Mouse (Mus musculus): ENCODE data around the gene Arpc5. TPM values are rescaled to one million over a fixed set of nuclear protein-coding genes. Genes with fewer than 3 reads are reported as not detected.
A peak's percentile ranks its signal among the peaks of the same experiment; 100 is the strongest.
"Not testable (repeated sequence)": the region's sequence is repeated elsewhere in the genome, so short reads cannot be mapped to it uniquely, and the experiment has no call there.

Gene Arpc5
- polyA plus RNA-seq, 1 experiment from 2014 or later: 127 TPM

DNA sequence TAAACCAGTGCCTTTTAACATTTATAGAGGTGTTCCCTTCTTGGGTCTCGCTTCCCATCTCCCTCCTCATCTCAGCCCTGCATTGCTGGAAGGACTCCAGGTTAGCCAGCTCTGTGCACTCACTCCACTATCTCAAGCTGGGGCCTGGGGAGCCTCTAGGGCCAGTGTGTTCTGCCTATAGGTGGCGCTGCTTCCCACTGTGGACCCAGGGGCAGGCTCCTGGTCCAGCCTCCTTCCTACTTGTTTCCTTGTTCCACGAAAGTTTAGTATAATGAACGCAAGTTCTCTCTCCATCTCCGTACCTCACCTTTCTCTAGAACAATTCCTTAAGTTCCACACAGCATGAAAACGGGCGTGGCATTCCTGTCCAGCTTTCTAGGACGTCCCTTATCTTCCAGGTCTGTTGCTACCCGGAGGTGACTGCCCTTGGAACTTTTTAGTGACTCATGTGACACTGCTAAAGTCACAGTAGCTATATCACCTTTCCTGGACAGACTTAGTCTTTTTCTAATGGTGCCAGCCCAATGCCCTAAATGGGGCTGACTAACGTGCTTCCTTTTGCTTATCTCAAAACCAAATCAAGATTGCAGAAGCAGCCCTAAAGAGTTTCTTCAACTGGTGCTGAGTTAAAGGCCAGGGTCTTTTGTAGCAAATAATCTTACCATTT lies 12.9 kb downstream of the Arpc5 start:
- CTCF ChIA-PET: interaction anchor here (1.2 to 1.7 kb wide), 4 partner anchors 11 to 159 kb away, joined by 3 to 6 read pairs (median 4); no protein-coding TSS in a partner anchor
- ATAC-seq: peak; percentile 57
- POLR2A ChIA-PET: interaction anchor here (0.6 kb wide), 1 partner anchor 1521 kb away, joined by 3 read pairs; no protein-coding TSS in a partner anchor
- no peaks in the 10 kb centered on the region for H3K27me3 ChIP-seq
- no peak for DNase-seq (ENCODE audit: low read depth, low spot score)
- peak; percentile 94 for TF ChIP-seq CTCF (IDR thresholded peaks at IDR 0.05)
- in situ Hi-C loops (cut with MboI; ENCODE audit: low pct_unique_long_range_greater_than_20kb): no loop called here

GRCm38 (mm10) chr1:152784620-152785019 lies 18.3 kb downstream of the Arpc5 start:
- in situ Hi-C loops (cut with MboI; ENCODE audit: low pct_unique_long_range_greater_than_20kb): loop anchor here (10.0 kb wide), 1 partner anchor 600 kb away; no protein-coding TSS in a partner anchor
- ChIA-PET POLR2A (no interaction called here), CTCF (interaction anchor here (1.2 kb wide), 1 partner anchor 16 kb away, joined by 3 read pairs; no protein-coding TSS in a partner anchor)
- DNase-seq (ENCODE audit: low read depth, low spot score): no peak
- H3K27me3 ChIP-seq: no peaks in the 10 kb centered on the region
- TF ChIP-seq CTCF (IDR thresholded peaks at IDR 0.05): no peak
- no peak for ATAC-seq

GRCm38 (mm10) chr1:152785446-152785845 lies 19.1 kb downstream of the Arpc5 start:
- DNase-seq (ENCODE audit: low read depth, low spot score); ATAC-seq; H3K27me3 ChIP-seq; POLR2A ChIA-PET; CTCF ChIA-PET: not testable (repeated sequence)
- in situ Hi-C loops (cut with MboI; ENCODE audit: low pct_unique_long_range_greater_than_20kb): loop anchor here (10.0 kb wide), 1 partner anchor 599 kb away; no protein-coding TSS in a partner anchor

DNA sequence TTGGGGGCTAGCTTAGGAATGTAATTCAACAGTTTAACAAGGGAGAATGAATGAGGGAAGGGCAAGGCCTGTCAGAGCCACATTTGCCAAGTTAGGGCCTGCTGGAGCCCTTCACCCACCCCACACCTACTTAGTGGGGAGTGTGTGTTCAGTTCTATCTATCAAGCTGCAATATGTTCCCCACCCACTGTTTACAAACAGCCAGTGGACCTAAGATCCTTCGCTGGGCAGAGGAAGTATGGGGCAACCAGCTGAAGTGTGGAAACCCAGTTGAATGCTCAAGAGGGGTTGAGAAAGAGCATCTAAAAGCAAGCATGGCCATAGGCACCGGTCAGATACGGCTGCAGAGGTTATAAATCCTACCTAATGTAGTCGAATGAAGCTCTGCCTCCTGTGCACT lies 20.6 kb downstream of the Arpc5 start:
- no peak for ATAC-seq
- ChIA-PET POLR2A (interaction anchor here (1.2 kb wide), 1 partner anchor 113 kb away, joined by 3 read pairs; no protein-coding TSS in a partner anchor), CTCF (no interaction called here)
- H3K27me3 ChIP-seq: no peaks in the 10 kb centered on the region
- no peak for TF ChIP-seq CTCF (IDR thresholded peaks at IDR 0.05)
- no peak for DNase-seq (ENCODE audit: low read depth, low spot score)
- in situ Hi-C loops (cut with MboI; ENCODE audit: low pct_unique_long_range_greater_than_20kb): loop anchor here (10.0 kb wide), 1 partner anchor 598 kb away; no protein-coding TSS in a partner anchor

- CTCF ChIA-PET: no interaction called here
- POLR2A ChIA-PET: no interaction called here
- no peak for ATAC-seq
- TF ChIP-seq CTCF (IDR thresholded peaks at IDR 0.05): no peak
- in situ Hi-C loops (cut with MboI; ENCODE audit: low pct_unique_long_range_greater_than_20kb): loop anchor here (10.0 kb wide), 1 partner anchor 597 kb away; no protein-coding TSS in a partner anchor
- no peak for DNase-seq (ENCODE audit: low read depth, low spot score)
- no peaks in the 10 kb centered on the region for H3K27me3 ChIP-seq
Measured at GRCm38 (mm10) chr1:152788121-152788660, 21.8 kb downstream of the Arpc5 start.

DNA sequence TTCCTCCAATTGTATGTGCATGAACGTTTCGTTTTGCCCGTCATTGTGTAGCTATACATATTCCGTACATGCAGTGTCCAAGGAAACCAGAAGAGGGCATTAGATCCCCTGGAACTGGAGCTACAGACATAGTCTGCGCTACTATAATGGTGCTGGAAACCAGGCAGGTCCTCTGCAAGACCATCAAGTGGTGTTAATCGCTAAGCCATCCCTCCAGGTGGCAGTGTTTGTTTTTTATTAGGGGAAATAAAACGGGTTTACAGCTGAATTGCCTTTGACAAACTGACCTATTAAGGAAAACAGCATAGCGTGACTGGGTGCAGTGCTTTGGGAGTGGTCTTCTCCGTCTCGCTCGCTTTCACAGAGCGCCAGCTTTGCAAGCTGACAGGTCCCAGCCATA lies 23.9 kb downstream of the Arpc5 start:
- POLR2A ChIA-PET: interaction anchor here (0.6 to 0.7 kb wide), 2 partner anchors 79 to 276 kb away, joined by 3 to 7 read pairs; no protein-coding TSS in a partner anchor
- ATAC-seq: no peak
- CTCF ChIA-PET: interaction anchor here (0.6 to 1.6 kb wide), 6 partner anchors 11 to 103 kb away, joined by 3 to 6 read pairs (median 4); no protein-coding TSS in a partner anchor
- no peak for DNase-seq (ENCODE audit: low read depth, low spot score)
- TF ChIP-seq CTCF (IDR thresholded peaks at IDR 0.05): peak; percentile 72
- in situ Hi-C loops (cut with MboI; ENCODE audit: low pct_unique_long_range_greater_than_20kb): loop anchor here (5.0 kb wide), 2 partner anchors 112 to 302 kb away; partner anchors contain the start of gene Smg7
- H3K27me3 ChIP-seq: no peaks in the 10 kb centered on the region

DNA sequence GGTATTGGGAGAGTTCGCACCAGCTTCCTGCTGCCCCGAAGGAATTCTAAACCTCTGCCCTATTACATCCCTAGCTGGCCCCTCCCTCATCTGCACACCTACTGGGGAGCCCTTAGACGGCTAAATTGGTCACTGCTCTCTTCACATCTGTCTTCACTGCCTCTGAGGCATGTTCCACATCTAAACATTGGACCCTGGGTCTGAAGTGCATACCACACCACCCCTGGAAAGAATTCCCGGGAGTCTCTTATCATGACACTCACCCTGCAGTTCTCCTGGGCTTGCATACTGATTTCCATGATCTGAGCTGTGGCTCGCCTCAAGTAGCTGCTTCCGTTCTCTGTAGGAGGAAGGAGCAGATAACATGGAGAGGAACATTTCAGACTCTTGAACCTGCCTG lies 24.5 kb downstream of the Arpc5 start:
- POLR2A ChIA-PET: interaction anchor here (0.6 to 0.7 kb wide), 2 partner anchors 80 to 275 kb away, joined by 3 to 7 read pairs; no protein-coding TSS in a partner anchor
- CTCF ChIA-PET: interaction anchor here (0.6 to 1.6 kb wide), 3 partner anchors 13 to 41 kb away, joined by 3 to 5 read pairs (median 3); no protein-coding TSS in a partner anchor
- TF ChIP-seq CTCF (IDR thresholded peaks at IDR 0.05): no peak
- no peaks in the 10 kb centered on the region for H3K27me3 ChIP-seq
- DNase-seq (ENCODE audit: low read depth, low spot score) (no peak), ATAC-seq (no peak)
- in situ Hi-C loops (cut with MboI; ENCODE audit: low pct_unique_long_range_greater_than_20kb): loop anchor here (5.0 kb wide), 2 partner anchors 111 to 301 kb away; partner anchors contain the start of gene Smg7

DNA sequence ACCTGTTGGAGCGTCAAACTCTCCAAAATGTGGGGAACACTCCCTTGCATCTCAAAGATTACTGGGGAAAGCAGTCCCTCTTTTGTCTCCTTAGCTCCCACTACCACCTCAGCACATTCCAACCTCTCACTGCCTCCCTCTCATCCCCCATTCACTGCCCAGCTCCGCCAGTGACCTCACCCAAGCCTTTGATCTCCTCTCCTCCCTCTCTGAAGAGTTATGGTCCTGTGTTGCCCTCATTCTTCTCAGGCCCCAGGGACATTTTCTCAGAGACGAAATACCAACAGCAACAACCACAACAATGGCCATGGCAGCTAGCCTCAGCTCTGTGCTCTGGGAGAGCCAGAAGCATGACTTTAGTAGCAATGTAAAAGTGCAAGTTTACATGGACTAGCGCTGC lies 24.9 kb downstream of the Arpc5 start:
- ChIA-PET CTCF (no interaction called here), POLR2A (interaction anchor here (0.6 to 0.7 kb wide), 2 partner anchors 80 to 301 kb away, joined by 3 to 5 read pairs; no protein-coding TSS in a partner anchor)
- ATAC-seq: no peak
- no peaks in the 10 kb centered on the region for H3K27me3 ChIP-seq
- in situ Hi-C loops (cut with MboI; ENCODE audit: low pct_unique_long_range_greater_than_20kb): loop anchor here (5.0 kb wide), 2 partner anchors 111 to 301 kb away; partner anchors contain the start of gene Smg7
- no peak for DNase-seq (ENCODE audit: low read depth, low spot score)
- no peak for TF ChIP-seq CTCF (IDR thresholded peaks at IDR 0.05)

GRCm38 (mm10) chr1:152792736-152793494 lies 26.6 kb downstream of the Arpc5 start:
- DNase-seq (ENCODE audit: low read depth, low spot score): no peak
- no peak for ATAC-seq
- ChIA-PET POLR2A (no interaction called here), CTCF (no interaction called here)
- H3K27me3 ChIP-seq: no peaks in the 10 kb centered on the region
- in situ Hi-C loops (cut with MboI; ENCODE audit: low pct_unique_long_range_greater_than_20kb): loop anchor here (5.0 kb wide), 2 partner anchors 109 to 299 kb away; partner anchors contain the start of gene Smg7
- TF ChIP-seq CTCF (IDR thresholded peaks at IDR 0.05): no peak

- H3K27me3 ChIP-seq: no peaks in the 10 kb centered on the region
- no peak for DNase-seq (ENCODE audit: low read depth, low spot score)
- in situ Hi-C loops (cut with MboI; ENCODE audit: low pct_unique_long_range_greater_than_20kb): loop anchor here (5.0 kb wide), 2 partner anchors 109 to 299 kb away; partner anchors contain the start of gene Smg7
- ATAC-seq: peak; percentile 53
- ChIA-PET POLR2A (no interaction called here), CTCF (no interaction called here)
- TF ChIP-seq CTCF (IDR thresholded peaks at IDR 0.05): no peak
Measured at GRCm38 (mm10) chr1:152793495-152794130, 27.3 kb downstream of the Arpc5 start.
